Mouse (Mus musculus): ENCODE results near the gene Cysrt1.

GRCm38 (mm10) chr2:25271827-25272511 lies 29.7 kb upstream of the Cysrt1 start, which contains the start of the genes Ssna1 and Anapc2:
- no peak for TF ChIP-seq GATA1 (IDR thresholded peaks at IDR 0.05; ENCODE audit: low read length)
- TF ChIP-seq TAL1 (IDR thresholded peaks at IDR 0.05; ENCODE audit: low read length) = no peak

Measured in erythroblast, embryonic 14.5 days (primary cell).